ENCODE assay signal across 8 mouse cellular contexts in the genomic region with DNA sequence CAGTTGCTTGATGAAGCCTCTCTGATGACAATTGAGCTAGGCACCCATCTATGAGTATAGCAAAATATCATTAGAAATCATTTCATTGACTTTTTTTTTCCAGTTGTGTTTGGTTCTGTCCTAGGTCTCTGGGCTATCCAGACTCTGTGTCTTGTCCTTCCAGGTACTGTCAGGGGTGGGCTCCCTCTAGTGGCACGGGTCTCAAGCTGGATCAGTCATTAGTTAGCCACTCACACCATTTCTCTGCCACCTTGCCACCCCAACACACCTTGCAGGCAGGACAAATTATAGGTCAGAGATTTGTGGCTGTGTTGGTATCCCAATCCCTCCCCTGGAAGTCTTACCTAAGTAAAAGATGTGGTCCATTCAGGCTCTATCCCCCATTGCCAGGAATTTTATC. TPM values are rescaled to one million over a fixed set of nuclear protein-coding genes. Genes with fewer than 3 reads are reported as not detected.
DNase-seq lines count a peak whose midpoint lies in the region; ATAC-seq and TF ChIP-seq lines count a peak whose summit lies in the region.
"Had no signal": no experiment of that assay in that cellular context is flagged by ENCODE, and none has a peak within 500 bp of the region (broad histone marks: within the 10 kb centered on the region; RNA-seq: fewer than 3 reads in every experiment).

No protein-coding gene starts in this region.

- H3K4me3 ChIP-seq in kidney, adult 2 months (ENCODE audit: insufficient read depth, low read depth, low read length), result no peak overlapping the region
- no peak overlapping the region for H3K4me3 ChIP-seq in kidney, embryonic 15.5 days (replicated peaks)
- no peak overlapping the region for H3K4me3 ChIP-seq in stomach, postnatal 0 days (ENCODE audit: low read depth, low read length)

- TF ChIP-seq EP300 in stomach, postnatal 0 days (optimal IDR thresholded peaks at IDR 0.05), result no peak

- no peaks in the 10 kb centered on the region for H3K9me3 ChIP-seq in kidney, embryonic 15.5 days (replicated peaks)
- H3K9me3 ChIP-seq in stomach, postnatal 0 days (ENCODE audit: control insufficient read depth, low read length), result no peaks in the 10 kb centered on the region

- WGBS in kidney, adult 2 months, result 8% methylated on average over 1 of the region's 1 CpGs
- WGBS in kidney, embryonic 15.5 days, result 25% methylated on average over 1 of the region's 1 CpGs
- WGBS in stomach, postnatal 0 days, result 6% methylated on average over 1 of the region's 1 CpGs

- peak; percentile 50; the same call in 1 of the 2 replicates for TF ChIP-seq CTCF in kidney, adult 2 months (conservative IDR thresholded peaks at IDR 0.05; ENCODE audit: insufficient read depth, insufficient read length, low read depth, low read length)
- TF ChIP-seq CTCF in brain, embryonic 14.5 days (IDR thresholded peaks at IDR 0.05; ENCODE audit: borderline replicate concordance, extremely low read depth, insufficient read depth, insufficient read length), result peak; percentile 49; the same call in 1 of the 2 replicates
- TF ChIP-seq CTCF in stomach, postnatal 0 days (IDR thresholded peaks at IDR 0.05; ENCODE audit: low read depth), result peak; percentile 58

- DNase-seq in kidney, adult 2 months, result peak; percentile 10
- DNase-seq in ovary, postnatal 36 days (ENCODE audit: low spot score), result peak; percentile 3
- DNase-seq in ovary, postnatal 10 days (ENCODE audit: low spot score), result no peak
- peak; percentile 30 for DNase-seq in brain, embryonic 14.5 days (ENCODE audit: low read depth)
- DNase-seq in stomach, postnatal 0 days (ENCODE audit: low spot score), result peak; percentile 15
- DNase-seq in MN1 (ENCODE audit: low spot score), result no peak

- H3K36me3 ChIP-seq in kidney, adult 2 months (ENCODE audit: control insufficient read depth, insufficient read depth, low read length), result no peaks in the 10 kb centered on the region
- H3K36me3 ChIP-seq in kidney, embryonic 15.5 days, result no peaks in the 10 kb centered on the region
- H3K36me3 ChIP-seq in stomach, postnatal 0 days (ENCODE audit: control insufficient read depth, insufficient read depth, low read length), result no peaks in the 10 kb centered on the region

- no peak overlapping the region for H3K27ac ChIP-seq in kidney, adult 2 months (ENCODE audit: insufficient read depth, low read depth, low read length)
- H3K27ac ChIP-seq in kidney, embryonic 15.5 days, result no peak overlapping the region
- H3K27ac ChIP-seq in stomach, postnatal 0 days (replicated peaks), result no peak overlapping the region

- no peak for TF ChIP-seq POLR2A in kidney, adult 2 months (IDR thresholded peaks at IDR 0.05; ENCODE audit: low read depth, low read length)
- TF ChIP-seq POLR2A in brain, embryonic 14.5 days (IDR thresholded peaks at IDR 0.05; ENCODE audit: borderline replicate concordance, extremely low read depth, insufficient read depth, insufficient read length, poor library complexity, severe bottlenecking), result no peak

- H3K9ac ChIP-seq in kidney, embryonic 15.5 days, result no peak overlapping the region
- no peak overlapping the region for H3K9ac ChIP-seq in stomach, postnatal 0 days (ENCODE audit: low read length)

- H3K27me3 ChIP-seq in kidney, adult 2 months (replicated peaks; ENCODE audit: control insufficient read depth, insufficient read depth, low read length), result no peaks in the 10 kb centered on the region
- H3K27me3 ChIP-seq in kidney, embryonic 15.5 days, result no peaks in the 10 kb centered on the region
- no peaks in the 10 kb centered on the region for H3K27me3 ChIP-seq in stomach, postnatal 0 days (ENCODE audit: control insufficient read depth, insufficient read depth, low read length)

- no peak for ATAC-seq in kidney, embryonic 15.5 days (replicated peaks; ENCODE audit: low FRiP score)
- ATAC-seq in stomach, postnatal 0 days (ENCODE audit: low FRiP score, low TSS enrichment), result no peak
- ATAC-seq: activated CD4-positive, CD25-positive, alpha-beta regulatory T cell, adult 4 months had no signal

- no peaks in the 10 kb centered on the region for H3K4me1 ChIP-seq in kidney, adult 2 months (ENCODE audit: control insufficient read depth, insufficient read depth, low read length)
- H3K4me1 ChIP-seq in kidney, embryonic 15.5 days, result no peaks in the 10 kb centered on the region
- no peaks in the 10 kb centered on the region for H3K4me1 ChIP-seq in stomach, postnatal 0 days (replicated peaks; ENCODE audit: control insufficient read depth, insufficient read depth)

- H3K4me2 ChIP-seq in kidney, embryonic 15.5 days, result no peak overlapping the region
- H3K4me2 ChIP-seq in stomach, postnatal 0 days (replicated peaks; ENCODE audit: low read depth), result no peak overlapping the region

RNA-seq across cellular contexts. Expression of gene Pappa, which starts 31.8 kb away (rescaled TPM):
- polyA plus RNA-seq in kidney, adult 2 months (2012; rRNA removed), result 1.4 and 1.5 TPM in 2 replicates
- polyA plus RNA-seq in kidney, embryonic 15.5 days (2015; fragmentation: Nextera tagmentation; extraction: Ambion mirVana), result 2.2 TPM in 2 replicates
- 0.49 and 1.0 TPM in 2 replicates for polyA plus RNA-seq in brain, embryonic 14.5 days (2012; rRNA removed)
- polyA plus RNA-seq in stomach, postnatal 0 days (2015; fragmentation: Nextera tagmentation; extraction: Ambion mirVana), result 0.62 and 0.72 TPM in 2 replicates
- polyA plus RNA-seq: activated CD4-positive, CD25-positive, alpha-beta regulatory T cell, adult 4 months had no signal

Comparison
In these comparisons a context has a peak if more than half of its experiments do, and no peak if none do; other contexts are left out.
1. DNase-seq: peak in kidney, adult 2 months (single experiment), ovary, postnatal 36 days (single experiment), brain, embryonic 14.5 days (single experiment) and stomach, postnatal 0 days (single experiment); none in ovary, postnatal 10 days (single experiment) and MN1 (single experiment).
2. Peak in every context shown above with its lines, with median percentiles within 50 percentile points of each other: CTCF ChIP-seq.